In the genomic region with DNA sequence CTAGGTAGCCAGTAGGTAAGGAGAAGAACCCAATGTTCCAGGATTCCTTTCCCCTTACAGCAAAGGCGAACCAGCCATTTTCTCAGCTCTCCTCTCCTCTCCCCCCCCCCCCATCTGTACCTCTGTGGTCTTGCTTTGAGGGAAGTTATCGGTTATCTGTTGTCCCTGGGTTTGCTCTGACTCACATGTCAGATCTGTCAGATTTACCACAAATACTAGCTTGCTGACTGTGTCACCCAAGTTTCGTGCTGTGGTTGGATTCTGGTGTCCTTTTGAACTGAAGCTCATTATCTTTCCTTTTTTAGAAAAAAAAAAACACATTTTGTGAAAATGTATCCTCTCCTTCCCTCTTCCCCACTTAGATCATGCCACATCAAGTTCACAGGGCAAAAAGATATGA, we compare ENCODE assay signal across 17 mouse cellular contexts. TPM values are rescaled to one million over a fixed set of nuclear protein-coding genes. Genes with fewer than 3 reads are reported as not detected.
DNase-seq lines count a peak whose midpoint lies in the region; ATAC-seq and TF ChIP-seq lines count a peak whose summit lies in the region.
"Had no signal": no experiment of that assay in that cellular context is flagged by ENCODE, and none has a peak within 500 bp of the region (broad histone marks: within the 10 kb centered on the region; RNA-seq: fewer than 3 reads in every experiment).

No protein-coding gene starts in this region.

- H3K4me1 ChIP-seq in forebrain, postnatal 0 days (ENCODE audit: insufficient read depth): no peaks in the 10 kb centered on the region; the same call in 1 of the 2 replicates
- no peaks in the 10 kb centered on the region for H3K4me1 ChIP-seq in forebrain, embryonic 14.5 days (ENCODE audit: control insufficient read depth, insufficient read depth, low read length)
- peaks cover 0 to 9% of the 10 kb centered on the region in 2 experiments; a peak in 2 of 4 replicates for H3K4me1 ChIP-seq in MEL (ENCODE audit: control insufficient read depth in 1 of 2, insufficient read depth in 2 of 2, low read length in 2 of 2)
- H3K4me1 ChIP-seq: hindbrain, embryonic 13.5 days had no signal

- TF ChIP-seq CTCF in forebrain, postnatal 0 days (IDR thresholded peaks at IDR 0.05; ENCODE audit: low read depth): no peak
- TF ChIP-seq CTCF in layer of hippocampus, adult 2 months (conservative IDR thresholded peaks at IDR 0.05): no peak
- no peak for TF ChIP-seq CTCF in MEL (IDR thresholded peaks at IDR 0.05 in 2 of 3, conservative IDR thresholded peaks at IDR 0.05 in 1 of 3; ENCODE audit: control insufficient read depth in 1 of 3, insufficient read depth in 1 of 3, low read depth in 2 of 3, low read length in 3 of 3, poor library complexity in 1 of 3, severe bottlenecking in 1 of 3)

- WGBS in forebrain, postnatal 0 days: 89% methylated on average over 3 of the region's 3 CpGs
- WGBS in forebrain, embryonic 14.5 days: 94% methylated on average over 3 of the region's 3 CpGs

- no peak for TF ChIP-seq POLR2A in MEL (IDR thresholded peaks at IDR 0.05; ENCODE audit: control insufficient read depth in 1 of 2, insufficient read depth in 1 of 2, low read depth in 1 of 2, low read length in 2 of 2, poor library complexity in 1 of 2)

- no peak for TF ChIP-seq RAD21 in MEL (IDR thresholded peaks at IDR 0.05; ENCODE audit: low read depth, low read length)

- no peak overlapping the region for H3K9ac ChIP-seq in forebrain, postnatal 0 days
- H3K9ac ChIP-seq in forebrain, embryonic 14.5 days (ENCODE audit: low read length): no peak overlapping the region
- H3K9ac ChIP-seq in MEL (ENCODE audit: control insufficient read depth, low read depth, low read length, poor library complexity, severe bottlenecking): no peak overlapping the region
- H3K9ac ChIP-seq: hindbrain, embryonic 13.5 days; lung, embryonic 14.5 days had no signal

- no peaks in the 10 kb centered on the region for H3K27me3 ChIP-seq in forebrain, postnatal 0 days (ENCODE audit: insufficient read depth, low read length)
- no peaks in the 10 kb centered on the region for H3K27me3 ChIP-seq in forebrain, embryonic 14.5 days (replicated peaks; ENCODE audit: control insufficient read depth, insufficient read depth, low read length)
- H3K27me3 ChIP-seq in MEL (ENCODE audit: control insufficient read depth in 1 of 2, insufficient read depth in 2 of 2, low read length in 2 of 2): no peaks in the 10 kb centered on the region
- H3K27me3 ChIP-seq: hindbrain, embryonic 13.5 days had no signal

- no peak overlapping the region for H3K4me3 ChIP-seq in forebrain, postnatal 0 days (ENCODE audit: low read depth, low read length)
- no peak overlapping the region for H3K4me3 ChIP-seq in forebrain, embryonic 14.5 days (ENCODE audit: low read depth, low read length)
- H3K4me3 ChIP-seq in layer of hippocampus, adult 2 months: no peak overlapping the region
- H3K4me3 ChIP-seq in MEL (ENCODE audit: control insufficient read depth in 1 of 2, insufficient read depth in 1 of 2, low read depth in 2 of 2, low read length in 2 of 2): no peak overlapping the region
- H3K4me3 ChIP-seq: hindbrain, embryonic 13.5 days; midbrain, embryonic 10.5 days had no signal

- no peaks in the 10 kb centered on the region for H3K36me3 ChIP-seq in forebrain, postnatal 0 days (ENCODE audit: insufficient read depth)
- H3K36me3 ChIP-seq in forebrain, embryonic 14.5 days (ENCODE audit: control insufficient read depth, insufficient read depth, low read length): no peaks in the 10 kb centered on the region
- no peaks in the 10 kb centered on the region; a peak in 1 of 4 replicates for H3K36me3 ChIP-seq in MEL (ENCODE audit: control insufficient read depth in 1 of 2, insufficient read depth in 2 of 2, low read length in 2 of 2)

- H3K79me2 ChIP-seq in MEL (ENCODE audit: control insufficient read depth, insufficient read depth, low read length, poor library complexity): no peaks in the 10 kb centered on the region

- H3K4me2 ChIP-seq in forebrain, postnatal 0 days (ENCODE audit: low read depth): no peak overlapping the region
- H3K4me2 ChIP-seq in forebrain, embryonic 14.5 days (ENCODE audit: low read length): no peak overlapping the region
- H3K4me2 ChIP-seq: heart, embryonic 11.5 days; hindbrain, embryonic 13.5 days; liver, embryonic 11.5 days; lung, embryonic 14.5 days had no signal

- peak in 1 of 2 experiments; percentile 57; a peak in 2 of 4 replicates for TF ChIP-seq EP300 in MEL (IDR thresholded peaks at IDR 0.05; ENCODE audit: low read depth in 1 of 2, low read length in 2 of 2)

- 0 out of 2 replicates have a peak overlapping the region, but pooled peaks have one; percentile 4 for H3K27ac ChIP-seq in forebrain, postnatal 0 days (ENCODE audit: low read depth, low read length)
- H3K27ac ChIP-seq in forebrain, embryonic 14.5 days (ENCODE audit: low read depth, low read length): no peak overlapping the region
- H3K27ac ChIP-seq in layer of hippocampus, adult 2 months: peak overlapping the region; percentile 80
- no peak overlapping the region for H3K27ac ChIP-seq in MEL (ENCODE audit: control insufficient read depth, low read depth, low read length)
- H3K27ac ChIP-seq: hindbrain, embryonic 13.5 days; midbrain, embryonic 10.5 days had no signal

- no peak for ATAC-seq in forebrain, postnatal 0 days
- ATAC-seq in forebrain, embryonic 14.5 days: no peak
- ATAC-seq in megakaryocyte progenitor cell, adult 5-6 weeks (replicated peaks; ENCODE audit: poor library complexity): peak; percentile 53
- ATAC-seq: inflammation-experienced regulatory T-cells, adult 6 months had no signal

- H3K9me3 ChIP-seq in forebrain, postnatal 0 days (ENCODE audit: low read length): no peaks in the 10 kb centered on the region
- H3K9me3 ChIP-seq in forebrain, embryonic 14.5 days (replicated peaks; ENCODE audit: control insufficient read depth, low read length): no peaks in the 10 kb centered on the region
- no peaks in the 10 kb centered on the region for H3K9me3 ChIP-seq in MEL (replicated peaks; ENCODE audit: insufficient read depth, low read length)
- H3K9me3 ChIP-seq: midbrain, embryonic 10.5 days had no signal

- no peak for DNase-seq in forebrain, postnatal 0 days
- DNase-seq in forebrain, embryonic 14.5 days (ENCODE audit: low spot score): no peak
- DNase-seq in layer of hippocampus, adult 2 months (ENCODE audit: low spot score in 2 of 2): no peak
- no peak for DNase-seq in layer of hippocampus, adult 9-10 months (ENCODE audit: low spot score)
- DNase-seq in MEL (ENCODE audit: low read depth, low spot score): peak; percentile 62
- no peak for DNase-seq in kidney, postnatal 4 days
- DNase-seq: gastrocnemius, postnatal 14 days; left cerebral cortex, postnatal 4 days; lung, embryonic 14.5 days; lung, postnatal 36 days; right cerebral cortex, postnatal 25 days had no signal

TF ChIP-seq in MEL, 35 proteins besides CTCF, POLR2A, EP300 and RAD21:
- TF ChIP-seq KAT2A (conservative IDR thresholded peaks at IDR 0.05; ENCODE audit: low read depth, low read length) (no peak), ZNF384 (IDR thresholded peaks at IDR 0.05; ENCODE audit: low read depth, low read length) (peak; percentile 43; the same call in 1 of the 2 replicates), NRF1 (IDR thresholded peaks at IDR 0.05; ENCODE audit: insufficient read depth, low read depth, low read length, poor library complexity, severe bottlenecking) (no peak), ETS1 (IDR thresholded peaks at IDR 0.05; ENCODE audit: low read depth, low read length) (peak; percentile 48; the same call in 1 of the 2 replicates), MAX (IDR thresholded peaks at IDR 0.05; ENCODE audit: low read length) (no peak), POLR2AphosphoS2 (IDR thresholded peaks at IDR 0.05; ENCODE audit: low read length) (no peak), CHD2 (IDR thresholded peaks at IDR 0.05; ENCODE audit: low read length) (no peak), ZC3H11A (IDR thresholded peaks at IDR 0.05; ENCODE audit: low read depth, low read length) (no peak), BHLHE40 (IDR thresholded peaks at IDR 0.05; ENCODE audit: borderline replicate concordance, low read depth, low read length) (peak; percentile 83; the same call in 1 of the 2 replicates), CHD1 (IDR thresholded peaks at IDR 0.05; ENCODE audit: low read depth, low read length) (no peak), POLR2AphosphoS5 (IDR thresholded peaks at IDR 0.05; ENCODE audit: borderline replicate concordance, low read depth, low read length) (no peak), TCF12 (IDR thresholded peaks at IDR 0.05; ENCODE audit: low read depth, low read length) (0 out of 2 replicates have a peak, but pooled peaks have one; percentile 42), MAZ (IDR thresholded peaks at IDR 0.05; ENCODE audit: low read depth, low read length) (peak; percentile 45; the same call in 1 of the 2 replicates), NELFE (IDR thresholded peaks at IDR 0.05; ENCODE audit: low read depth, low read length) (no peak), GATA1 (IDR thresholded peaks at IDR 0.05; ENCODE audit: low read depth, low read length) (peak; percentile 68), RCOR1 (IDR thresholded peaks at IDR 0.05; ENCODE audit: low read depth, low read length) (peak; percentile 98), USF2 (IDR thresholded peaks at IDR 0.05; ENCODE audit: borderline replicate concordance in 1 of 2, insufficient read depth in 1 of 2, low read depth in 1 of 2, low read length in 2 of 2) (no peak), MAFK (IDR thresholded peaks at IDR 0.05; ENCODE audit: borderline replicate concordance, low read depth, low read length) (peak; percentile 78), TAL1 (IDR thresholded peaks at IDR 0.05; ENCODE audit: low read length) (0 out of 2 replicates have a peak, but pooled peaks have one; percentile 12)

RNA-seq across cellular contexts. Expression of a gene that starts 50.2 kb away (rescaled TPM):
- 8.0 and 12.4 TPM in 2 replicates for total RNA-seq in forebrain, postnatal 0 days (2014; rRNA removed)
- polyA plus RNA-seq in forebrain, postnatal 0 days (2015; fragmentation: Nextera tagmentation; extraction: Ambion mirVana): 8.0 and 14.8 TPM in 2 replicates
- polyA plus RNA-seq in forebrain, embryonic 14.5 days (2014; fragmentation: Nextera tagmentation; extraction: Ambion mirVana): 8.4 and 11.3 TPM in 2 replicates
- total RNA-seq in layer of hippocampus, adult 2 months (2021): 100 to 1,000 TPM; 207 to 209 TPM
- total RNA-seq in MEL (2012; rRNA removed): 0.56 and 0.62 TPM in 2 replicates
- polyA plus RNA-seq in MEL (2012; ENCODE audit: insufficient read depth in 1 of 2, insufficient read length in 2 of 2, low read depth in 1 of 2, low replicate concordance in 2 of 2, missing spikeins in 1 of 2): 1 to 10 TPM in 1 of 2 experiments, not detected in 1; 2.4 TPM
- total RNA-seq in megakaryocyte progenitor cell, adult 5-6 weeks (2015): 9.9 and 12.4 TPM in 2 replicates
- total RNA-seq in megakaryocyte progenitor cell, adult 5-6 weeks (2017): 5.8 and 10.3 TPM in 2 replicates
- polyA plus RNA-seq: inflammation-experienced regulatory T-cells, adult 6 months had no signal

Comparison
In these comparisons a context has a peak if more than half of its experiments do, and no peak if none do; other contexts are left out.
1. H3K27ac ChIP-seq: peak in forebrain, postnatal 0 days (single experiment) and layer of hippocampus, adult 2 months (single experiment); none in forebrain, embryonic 14.5 days (single experiment) and MEL (single experiment).
2. RNA of a gene that starts 50.2 kb away (total RNA-seq): 207 to 209 TPM in layer of hippocampus, adult 2 months; 8.0 to 12.4 TPM in forebrain, postnatal 0 days, 5.8 to 12.4 TPM in megakaryocyte progenitor cell, adult 5-6 weeks and 0.56 to 0.62 TPM in MEL; every median in the first group is over 10 times any median in the second.